Mouse (Mus musculus): ENCODE results near the gene Fgfbp1. TPM values are rescaled to one million over a fixed set of nuclear protein-coding genes. Genes with fewer than 3 reads are reported as not detected.

The Fgfbp1 gene
- polyA plus RNA-seq (2015; fragmentation: Nextera tagmentation; extraction: Ambion mirVana): 194 and 204 TPM in 2 replicates

DNA sequence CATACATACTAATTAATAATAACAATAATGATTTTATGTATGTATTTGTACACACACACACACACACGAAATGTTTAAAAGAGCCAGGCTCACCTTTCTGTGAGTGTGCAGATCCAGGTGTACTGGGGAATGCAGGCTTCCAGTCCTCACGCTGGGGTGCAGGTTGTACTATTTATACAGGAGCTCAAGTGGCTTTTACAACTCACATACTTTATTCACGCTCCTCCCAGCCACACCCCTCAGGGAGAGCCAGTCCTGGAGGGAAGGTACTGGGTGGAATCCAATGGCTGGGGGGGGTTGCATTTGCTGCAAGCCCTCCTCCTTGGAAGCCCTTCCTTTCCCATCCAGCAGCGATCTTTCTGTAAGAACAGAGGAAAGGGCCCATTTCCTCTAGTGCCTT lies at the start of gene Fgfbp1:
TSS of gene Fgfbp1 (minus strand) at position 160 of the 400 bp plus-strand sequence.
- 27% methylated on average over 4 of the region's 4 CpGs for WGBS
- ATAC-seq (ENCODE audit: insufficient number of reproducible peaks, low FRiP score, low TSS enrichment, low read depth): 0 out of 2 replicates have a peak, but pooled peaks have one; percentile 55

DNA sequence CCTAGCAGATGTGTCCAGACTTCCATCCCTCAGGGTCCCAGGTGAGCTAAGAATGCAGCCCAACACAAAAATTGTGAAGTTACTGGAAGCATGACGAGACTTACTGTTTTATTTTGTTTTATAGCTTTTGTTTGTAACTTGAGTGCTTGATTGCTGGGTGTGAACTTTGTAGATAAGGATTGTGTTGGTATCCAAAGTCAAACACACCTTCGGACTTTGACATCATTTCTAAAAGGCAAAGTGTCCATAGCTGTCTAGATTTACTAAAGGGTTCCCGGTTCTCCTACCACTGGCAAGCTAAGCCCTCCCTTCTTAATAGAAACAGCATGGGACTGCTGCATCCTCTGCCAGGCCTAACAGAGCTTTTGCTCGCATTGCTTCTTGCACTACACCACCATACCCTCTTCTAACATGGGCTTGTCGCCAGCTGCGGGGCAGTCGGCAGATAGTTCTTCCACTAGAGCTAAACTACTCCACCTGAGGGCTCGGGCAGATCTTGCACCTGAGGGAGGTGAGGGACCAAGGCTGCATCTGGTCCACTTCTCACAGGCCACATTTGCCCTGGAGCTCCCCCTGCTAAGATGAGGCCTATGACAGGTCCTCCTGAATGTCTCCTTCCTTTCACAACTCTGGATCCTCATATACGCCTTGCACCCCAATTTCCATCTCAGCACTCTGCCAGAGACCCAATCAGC lies 16.9 kb upstream of the Fgfbp1 start:
- no peak for ATAC-seq (ENCODE audit: insufficient number of reproducible peaks, low FRiP score, low TSS enrichment, low read depth)
- no peak overlapping the region for H3K9ac ChIP-seq
- H3K27ac ChIP-seq: no peak overlapping the region
- WGBS: 89% methylated on average over 9 of the region's 9 CpGs
- H3K4me2 ChIP-seq: no peak overlapping the region
- H3K27me3 ChIP-seq: no peaks in the 10 kb centered on the region
- H3K9me3 ChIP-seq: no peaks in the 10 kb centered on the region
- H3K4me1 ChIP-seq: no peaks in the 10 kb centered on the region
- H3K4me3 ChIP-seq: no peak overlapping the region
- peaks cover 9% of the 10 kb centered on the region; the same call in 1 of the 2 replicates for H3K36me3 ChIP-seq

More for the DNA sequence above, at the start of gene Fgfbp1:
- H3K27ac ChIP-seq: peak within 1 kb of the TSS; percentile 68; the same call in 1 of the 2 replicates
- no peak within 1 kb of the TSS for H3K9ac ChIP-seq
- H3K36me3 ChIP-seq: no peaks in the 10 kb centered on the region
- H3K4me2 ChIP-seq: 0 out of 2 replicates have a peak within 1 kb of the TSS, but pooled peaks have one; percentile 13
- H3K9me3 ChIP-seq: no peaks in the 10 kb centered on the region
- H3K4me1 ChIP-seq: peaks cover 22% of the 10 kb centered on the region
- no peaks in the 10 kb centered on the region for H3K27me3 ChIP-seq
- H3K4me3 ChIP-seq: peak within 1 kb of the TSS; percentile 26

DNA sequence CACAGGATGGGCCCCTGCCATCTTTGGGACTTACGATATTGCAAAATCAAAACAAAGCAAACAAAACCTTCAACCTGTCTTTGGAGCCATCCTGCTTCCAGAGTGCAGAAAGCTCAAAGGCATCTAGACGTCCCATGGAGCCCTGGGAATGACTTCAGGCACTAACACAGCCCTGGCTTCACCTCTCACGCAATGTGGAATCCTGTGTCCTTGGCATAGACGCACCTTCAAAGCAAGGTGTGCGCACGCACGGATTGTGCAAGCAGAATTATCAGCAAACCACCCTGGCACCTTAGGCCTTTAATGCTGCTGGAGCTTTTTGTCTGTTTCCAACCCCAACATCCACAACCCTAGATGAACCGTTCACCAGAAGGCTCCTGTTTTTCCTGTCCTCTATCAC lies 16.0 kb upstream of the Fgfbp1 start:
- H3K36me3 ChIP-seq: peaks cover 8% of the 10 kb centered on the region; the same call in 1 of the 2 replicates
- WGBS: 87% methylated on average over 8 of the region's 8 CpGs
- H3K9me3 ChIP-seq: no peaks in the 10 kb centered on the region
- no peak overlapping the region for H3K27ac ChIP-seq
- ATAC-seq (ENCODE audit: insufficient number of reproducible peaks, low FRiP score, low TSS enrichment, low read depth): no peak
- H3K4me2 ChIP-seq: no peak overlapping the region
- H3K4me3 ChIP-seq: no peak overlapping the region
- H3K4me1 ChIP-seq: no peaks in the 10 kb centered on the region
- no peak overlapping the region for H3K9ac ChIP-seq
- no peaks in the 10 kb centered on the region for H3K27me3 ChIP-seq

DNA sequence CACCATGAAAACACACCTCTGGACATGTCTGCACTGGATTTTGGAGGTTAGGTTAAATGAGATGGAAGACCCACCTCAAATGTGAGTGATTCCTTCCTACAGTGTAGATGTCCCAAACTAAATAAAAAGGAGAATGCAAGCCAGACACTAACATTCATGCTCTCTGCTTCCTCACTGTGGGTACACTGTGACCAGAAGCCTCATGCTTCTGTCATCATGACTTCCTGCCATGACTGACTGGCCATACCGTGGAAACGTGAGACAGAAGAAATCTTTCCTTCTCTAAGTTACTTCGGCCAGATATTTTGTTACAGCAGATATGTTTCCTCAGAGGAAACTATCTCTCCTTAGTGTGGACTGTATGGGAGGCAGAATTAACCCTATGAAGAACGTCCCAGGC lies 14.6 kb upstream of the Fgfbp1 start:
- no peak overlapping the region for H3K4me3 ChIP-seq
- H3K9ac ChIP-seq: no peak overlapping the region

DNA sequence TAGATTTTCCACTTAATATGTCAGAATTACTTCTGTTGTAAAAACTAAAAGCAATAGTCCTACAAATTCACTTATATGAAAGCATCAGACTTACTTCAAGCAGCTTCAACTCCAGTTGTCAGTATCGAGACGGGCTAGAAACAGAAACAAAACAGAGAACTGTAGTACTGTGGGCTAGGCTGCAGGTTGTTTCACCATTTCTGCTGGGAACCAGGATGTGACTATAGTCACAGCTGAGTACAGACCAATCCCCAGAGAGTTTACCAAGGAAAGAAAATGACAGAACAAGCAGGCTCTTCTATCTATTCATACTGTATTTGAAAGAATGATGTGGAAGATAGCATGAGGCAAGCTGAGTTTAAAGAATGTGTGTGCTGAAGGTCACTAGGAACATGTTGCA lies 13.4 kb upstream of the Fgfbp1 start:
- Histone ChIP-seq H3K4me1 (no peaks in the 10 kb centered on the region), H3K27me3 (no peaks in the 10 kb centered on the region), H3K27ac (no peak overlapping the region), H3K4me2 (no peak overlapping the region), H3K9ac (no peak overlapping the region), H3K36me3 (no peaks in the 10 kb centered on the region; the same call in 1 of the 2 replicates), H3K4me3 (no peak overlapping the region), H3K9me3 (no peaks in the 10 kb centered on the region)
- no peak for ATAC-seq (ENCODE audit: insufficient number of reproducible peaks, low FRiP score, low TSS enrichment, low read depth)
- 90% methylated on average over 2 of the region's 2 CpGs for WGBS

More for the DNA sequence above, 14.6 kb upstream of the Fgfbp1 start:
- no peaks in the 10 kb centered on the region for H3K4me1 ChIP-seq
- no peaks in the 10 kb centered on the region for H3K9me3 ChIP-seq
- no peak overlapping the region for H3K27ac ChIP-seq
- H3K4me2 ChIP-seq: no peak overlapping the region
- H3K27me3 ChIP-seq: no peaks in the 10 kb centered on the region
- no peak for ATAC-seq (ENCODE audit: insufficient number of reproducible peaks, low FRiP score, low TSS enrichment, low read depth)
- WGBS: 76% methylated on average over 4 of the region's 4 CpGs
- peaks cover under 1% of the 10 kb centered on the region; the same call in 1 of the 2 replicates for H3K36me3 ChIP-seq

DNA sequence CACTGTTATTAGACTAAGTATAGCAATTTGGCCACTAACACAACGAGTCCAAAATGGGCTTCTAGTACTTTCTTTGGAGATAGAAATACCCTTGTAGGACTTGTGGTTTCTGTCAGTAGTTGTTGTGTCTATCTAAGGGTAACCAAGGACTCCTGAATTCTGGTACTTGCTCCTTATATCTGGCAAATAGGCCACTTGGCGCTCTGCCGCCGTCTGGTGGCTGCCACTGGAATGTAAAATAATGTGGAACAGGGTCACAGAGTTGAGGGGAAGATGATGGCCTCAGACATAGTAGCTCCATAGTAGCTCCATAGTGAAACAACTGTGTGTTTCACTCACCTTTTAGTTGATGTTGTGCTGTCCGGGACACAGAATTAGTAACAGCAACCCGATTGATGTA lies 8.7 kb upstream of the Fgfbp1 start:
- Histone ChIP-seq H3K27me3 (no peaks in the 10 kb centered on the region), H3K9me3 (no peaks in the 10 kb centered on the region), H3K9ac (no peak overlapping the region), H3K4me1 (no peaks in the 10 kb centered on the region), H3K36me3 (no peaks in the 10 kb centered on the region), H3K4me2 (no peak overlapping the region), H3K4me3 (no peak overlapping the region), H3K27ac (no peak overlapping the region)
- 0 out of 2 replicates have a peak, but pooled peaks have one; percentile 10 for ATAC-seq (ENCODE audit: insufficient number of reproducible peaks, low FRiP score, low TSS enrichment, low read depth)
- WGBS: 53% methylated on average over 6 of the region's 6 CpGs

DNA sequence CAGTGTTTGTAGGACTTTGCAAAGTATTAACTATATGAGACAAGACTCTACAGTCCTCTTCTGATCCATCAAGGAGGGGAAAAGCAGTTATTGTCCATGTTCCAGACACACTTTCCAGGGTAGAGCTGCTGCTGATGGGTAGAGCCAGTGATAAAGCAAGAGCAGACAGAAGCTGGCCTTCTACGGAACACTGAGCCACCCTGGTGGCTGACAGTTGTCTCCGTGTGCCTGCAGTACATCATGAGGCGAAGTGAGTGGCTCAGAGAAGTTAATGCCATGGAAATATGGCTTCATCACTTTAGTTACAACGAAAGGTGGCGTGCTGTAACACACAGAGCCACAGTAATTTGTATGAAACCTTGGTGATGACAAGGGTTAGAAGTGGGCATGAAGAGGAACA lies 7.4 kb upstream of the Fgfbp1 start:
- Histone ChIP-seq H3K27ac (no peak overlapping the region), H3K4me2 (no peak overlapping the region), H3K36me3 (no peaks in the 10 kb centered on the region), H3K4me3 (no peak overlapping the region), H3K4me1 (no peaks in the 10 kb centered on the region), H3K9me3 (no peaks in the 10 kb centered on the region), H3K9ac (no peak overlapping the region), H3K27me3 (no peaks in the 10 kb centered on the region)
- 77% methylated on average over 5 of the region's 5 CpGs for WGBS
- ATAC-seq (ENCODE audit: insufficient number of reproducible peaks, low FRiP score, low TSS enrichment, low read depth): no peak

DNA sequence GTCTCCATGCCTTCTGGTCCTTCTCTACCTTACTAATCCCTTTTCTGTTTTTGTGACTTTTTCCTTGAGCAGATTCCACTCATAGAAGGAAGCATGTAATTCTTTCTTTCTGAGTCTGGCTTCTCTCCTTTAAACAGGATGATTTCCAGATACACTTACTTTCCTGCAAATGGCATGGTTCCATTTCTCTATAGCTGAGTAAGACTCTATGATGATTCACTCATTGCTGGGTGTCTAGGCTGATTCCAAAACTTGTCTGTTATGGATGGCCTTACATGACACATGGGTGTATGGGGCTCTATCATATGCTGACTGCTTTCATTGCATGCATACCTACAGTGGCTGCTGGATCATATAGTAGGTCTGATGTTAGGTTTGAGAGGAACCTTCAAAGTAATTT lies 4.6 kb upstream of the Fgfbp1 start:
- no peaks in the 10 kb centered on the region for H3K9me3 ChIP-seq
- H3K27ac ChIP-seq: no peak overlapping the region
- no peak for ATAC-seq (ENCODE audit: insufficient number of reproducible peaks, low FRiP score, low TSS enrichment, low read depth)
- H3K4me3 ChIP-seq: no peak overlapping the region
- peaks cover 12% of the 10 kb centered on the region for H3K4me1 ChIP-seq
- H3K4me2 ChIP-seq: no peak overlapping the region
- no peaks in the 10 kb centered on the region for H3K36me3 ChIP-seq
- H3K27me3 ChIP-seq: no peaks in the 10 kb centered on the region
- H3K9ac ChIP-seq: no peak overlapping the region

DNA sequence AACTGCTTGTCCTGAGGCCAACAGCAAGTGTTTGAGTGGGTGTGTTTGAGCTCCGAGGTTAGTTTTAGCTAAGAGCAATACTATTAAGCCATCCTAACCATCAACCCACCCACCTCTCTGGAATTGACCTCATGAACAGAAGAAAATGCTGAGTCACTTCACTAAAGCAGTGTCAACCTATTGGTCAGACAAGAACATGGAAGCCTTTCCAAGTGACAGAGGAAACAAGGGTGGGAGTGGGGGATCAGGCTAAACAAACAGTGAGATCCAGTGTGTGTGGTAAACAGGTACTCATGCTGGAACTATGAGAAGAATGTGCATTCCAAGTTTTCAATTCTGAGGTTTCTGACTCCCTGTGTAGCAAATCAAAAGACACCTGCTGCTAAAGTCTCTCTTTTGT lies 1.3 kb upstream of the Fgfbp1 start:
- ATAC-seq (ENCODE audit: insufficient number of reproducible peaks, low FRiP score, low TSS enrichment, low read depth): no peak
- Histone ChIP-seq H3K4me1 (peaks cover 18% of the 10 kb centered on the region), H3K4me3 (no peak overlapping the region), H3K4me2 (no peak overlapping the region), H3K9ac (no peak overlapping the region), H3K27me3 (no peaks in the 10 kb centered on the region), H3K36me3 (no peaks in the 10 kb centered on the region), H3K9me3 (no peaks in the 10 kb centered on the region), H3K27ac (no peak overlapping the region)
- WGBS: 54% methylated on average over 1 of the region's 1 CpGs

DNA sequence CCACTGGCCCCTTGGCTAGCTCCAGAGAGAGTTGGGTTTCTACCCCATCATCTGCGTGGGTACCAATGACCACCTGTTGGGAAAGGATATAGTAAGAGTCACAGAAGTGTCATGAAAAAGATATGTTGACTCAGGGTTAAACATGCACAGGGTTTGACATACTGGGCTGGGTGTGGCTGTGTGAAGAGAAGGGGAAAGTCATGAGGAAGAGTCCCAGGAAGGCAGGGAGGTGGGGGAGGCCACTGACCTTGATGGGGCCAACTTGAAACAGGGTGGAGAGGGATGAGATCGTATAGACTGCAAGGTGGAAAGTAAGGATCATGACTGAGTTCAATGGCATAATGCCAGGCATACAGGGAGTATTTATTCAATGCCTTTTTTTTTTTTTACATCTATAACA lies 1.2 kb downstream of the Fgfbp1 start:
- WGBS: 60% methylated on average over 2 of the region's 2 CpGs
- H3K4me3 ChIP-seq: peak overlapping the region; percentile 26; the same call in 1 of the 2 replicates

DNA sequence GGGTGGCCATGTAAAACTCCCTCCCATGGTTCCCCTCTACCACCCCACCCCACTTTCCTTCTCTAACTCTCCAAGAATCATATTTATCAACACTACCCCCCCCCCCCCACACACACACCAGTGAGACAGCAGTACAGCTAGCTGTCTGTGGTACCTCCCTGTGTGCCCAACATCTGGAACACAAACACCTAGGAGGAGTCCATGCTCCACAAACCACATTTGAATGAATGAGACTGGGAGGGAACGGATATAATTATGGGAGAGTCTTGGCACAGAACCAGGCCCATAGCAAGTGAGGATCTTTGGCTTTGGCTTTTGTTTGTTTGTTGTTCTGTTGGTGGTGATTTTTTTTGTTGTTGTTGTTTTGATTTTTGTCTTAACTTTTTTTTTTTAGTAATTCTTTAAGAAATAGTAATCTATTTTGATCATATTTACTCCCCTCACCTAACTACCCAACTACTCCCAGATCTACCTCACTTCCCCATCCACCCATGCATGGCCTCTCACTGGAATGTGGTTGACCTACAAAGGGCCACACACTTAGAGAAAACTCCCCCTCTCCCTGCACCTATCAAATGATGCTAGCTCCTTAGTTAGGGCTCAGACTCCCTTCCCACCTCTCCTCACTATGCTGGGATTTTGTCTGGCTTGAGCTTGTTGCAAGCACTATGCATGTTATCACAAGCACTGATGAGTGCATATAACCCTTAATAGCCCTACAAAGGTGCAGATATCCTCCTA lies 4.6 kb downstream of the Fgfbp1 start:
- 55% methylated on average over 1 of the region's 1 CpGs for WGBS
- Histone ChIP-seq H3K27ac (no peak overlapping the region), H3K9ac (no peak overlapping the region), H3K4me1 (peaks cover 18% of the 10 kb centered on the region), H3K36me3 (no peaks in the 10 kb centered on the region), H3K9me3 (no peaks in the 10 kb centered on the region), H3K4me3 (no peak overlapping the region), H3K27me3 (no peaks in the 10 kb centered on the region), H3K4me2 (no peak overlapping the region)
- ATAC-seq (ENCODE audit: insufficient number of reproducible peaks, low FRiP score, low TSS enrichment, low read depth): no peak

More for the DNA sequence above, 1.2 kb downstream of the Fgfbp1 start:
- Histone ChIP-seq H3K36me3 (no peaks in the 10 kb centered on the region), H3K9ac (no peak overlapping the region), H3K27ac (no peak overlapping the region), H3K9me3 (no peaks in the 10 kb centered on the region), H3K4me2 (peak overlapping the region; percentile 13; the same call in 1 of the 2 replicates), H3K4me1 (peaks cover 22% of the 10 kb centered on the region), H3K27me3 (no peaks in the 10 kb centered on the region)
- ATAC-seq (ENCODE audit: insufficient number of reproducible peaks, low FRiP score, low TSS enrichment, low read depth): no peak

DNA sequence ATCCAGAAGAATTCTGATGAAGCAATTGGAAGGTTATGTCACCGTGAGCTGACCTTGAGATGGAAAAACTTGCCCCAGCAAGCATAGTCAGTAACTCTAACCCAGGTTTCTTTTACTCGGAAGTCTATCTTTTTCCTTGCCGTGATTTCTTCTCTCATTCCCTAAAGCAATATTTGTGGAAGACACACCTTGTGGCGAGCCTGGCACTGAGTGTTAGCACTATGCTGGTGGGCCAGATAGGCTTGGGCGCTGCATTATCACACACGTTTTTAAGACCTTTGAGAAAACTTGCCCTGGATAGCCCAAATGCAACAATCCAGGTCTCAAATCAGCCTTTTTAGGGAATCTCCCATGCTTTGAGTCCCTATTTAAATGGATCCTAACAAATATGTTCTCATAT lies 7.4 kb downstream of the Fgfbp1 start:
- H3K27ac ChIP-seq: peak overlapping the region; percentile 35; the same call in 1 of the 2 replicates
- H3K4me3 ChIP-seq: no peak overlapping the region
- H3K4me2 ChIP-seq: no peak overlapping the region
- WGBS: 75% methylated on average over 6 of the region's 6 CpGs
- H3K4me1 ChIP-seq: 0 out of 2 replicates have a peak, but pooled peaks cover 5% of the 10 kb centered on the region
- H3K9ac ChIP-seq: no peak overlapping the region
- H3K9me3 ChIP-seq: no peaks in the 10 kb centered on the region
- H3K27me3 ChIP-seq: no peaks in the 10 kb centered on the region
- no peaks in the 10 kb centered on the region for H3K36me3 ChIP-seq
- ATAC-seq (ENCODE audit: insufficient number of reproducible peaks, low FRiP score, low TSS enrichment, low read depth): no peak

All from limb, embryonic 15.5 days (tissue).